Mouse (Mus musculus) hindbrain, embryonic 16.5 days (tissue): ENCODE results near the gene Kcnj3. TPM values are rescaled to one million over a fixed set of nuclear protein-coding genes. Genes with fewer than 3 reads are reported as not detected.
A peak's percentile ranks its signal among the peaks of the same experiment; 100 is the strongest.

Experiments used
- ATAC-seq: fragments of 200-750 bp; cut with Nextera tagmentation; 2 replicates; pipeline ENCODE4 v1.8.0; 2017; ENCODE audit warnings: moderate TSS enrichment, moderate library complexity
- H3K27ac ChIP-seq: fragments of 300-500 bp; sonication (generic); 2 replicates; pipeline ENCODE4 v1.5.1; 2014; ENCODE audit warnings: low read depth, mild to moderate bottlenecking, control low read depth, low read length, moderate library complexity
- H3K27me3 ChIP-seq: fragments of 300-500 bp; sonication (generic); replicated peaks from 2 replicates; pipeline ENCODE4 v1.6.1; 2014; ENCODE audit warnings: low read length; ENCODE audit not compliant: control insufficient read depth, insufficient read depth
- H3K36me3 ChIP-seq: fragments of 300-500 bp; sonication (generic); 2 replicates; pipeline ENCODE4 v1.6.1; 2014; ENCODE audit warnings: mild to moderate bottlenecking, low read length, moderate library complexity, mixed read lengths; ENCODE audit not compliant: control insufficient read depth, insufficient read depth
- H3K4me1 ChIP-seq: fragments of 300-500 bp; sonication (generic); 2 replicates; pipeline ENCODE4 v1.6.1; 2014; ENCODE audit warnings: low read depth, low read length; ENCODE audit not compliant: control insufficient read depth, insufficient read depth
- H3K4me2 ChIP-seq: fragments of 300-500 bp; sonication (generic); 2 replicates; pipeline ENCODE4 v1.6.1; 2014; ENCODE audit warnings: mild to moderate bottlenecking, low read length, control low read depth, moderate library complexity
- H3K4me3 ChIP-seq: fragments of 300-500 bp; sonication (generic); 2 replicates; pipeline ENCODE4 v1.5.1; 2014; ENCODE audit warnings: mild to moderate bottlenecking, low read length, control low read depth, moderate library complexity
- H3K9ac ChIP-seq: fragments of 300-500 bp; sonication (generic); 2 replicates; pipeline ENCODE4 v1.6.1; 2014; ENCODE audit warnings: low read depth, mild to moderate bottlenecking, control low read depth, low read length, moderate library complexity
- H3K9me3 ChIP-seq: fragments of 300-500 bp; sonication (generic); 2 replicates; pipeline ENCODE4 v1.6.1; 2014; ENCODE audit warnings: mild to moderate bottlenecking, low read length, moderate library complexity; ENCODE audit not compliant: control insufficient read depth
- WGBS: fragments of 180-500 bp; shearing (Covaris S2); extraction: QIAGEN DNeasy Blood & Tissue Kit; methylation state at CpG from one replicate; pipeline ENCODE4 v1.1.7; 2014; 5-methylcytosine and 5-hydroxymethylcytosine counted together
- polyA plus RNA-seq: library from polyadenylated mRNA; unstranded; fragments of >200 nt; fragmentation: Nextera tagmentation; extraction: Ambion mirVana; gene quantifications from 2 replicates; pipeline ENCODE4 v1.2.1, GENCODE M21; 2015

The Kcnj3 gene
- polyA plus RNA-seq, 1 experiment from 2014 or later, result 6.8 TPM

GRCm38 (mm10) chr2:55569291-55569690 is 133.5 kb downstream of the Kcnj3 start:
- Histone ChIP-seq H3K9ac (no peak overlapping the region), H3K4me2 (no peak overlapping the region), H3K9me3 (no peaks in the 10 kb centered on the region), H3K4me3 (no peak overlapping the region), H3K4me1 (no peaks in the 10 kb centered on the region), H3K27me3 (no peaks in the 10 kb centered on the region), H3K27ac (no peak overlapping the region), H3K36me3 (no peaks in the 10 kb centered on the region)
- ATAC-seq, result no peak
- WGBS, result 90% methylated on average over 7 of the region's 7 CpGs

- H3K27ac ChIP-seq, result no peak overlapping the region
- H3K4me3 ChIP-seq, result no peak overlapping the region
- no peaks in the 10 kb centered on the region for H3K4me1 ChIP-seq
- no peak overlapping the region for H3K9ac ChIP-seq
- 64% methylated on average over 3 of the region's 3 CpGs for WGBS
- no peaks in the 10 kb centered on the region for H3K9me3 ChIP-seq
- no peaks in the 10 kb centered on the region for H3K36me3 ChIP-seq
- H3K4me2 ChIP-seq, result no peak overlapping the region
- ATAC-seq, result no peak
- no peaks in the 10 kb centered on the region for H3K27me3 ChIP-seq
Measured at GRCm38 (mm10) chr2:55571425-55571824, 135.7 kb downstream of the Kcnj3 start.

- H3K9ac ChIP-seq, result no peak overlapping the region
- H3K4me2 ChIP-seq, result no peak overlapping the region
- H3K9me3 ChIP-seq, result no peaks in the 10 kb centered on the region
- ATAC-seq, result peak; percentile 37; the same call in 1 of the 2 replicates
- no peaks in the 10 kb centered on the region for H3K27me3 ChIP-seq
- H3K27ac ChIP-seq, result no peak overlapping the region
- 45% methylated on average over 2 of the region's 2 CpGs for WGBS
- no peaks in the 10 kb centered on the region for H3K36me3 ChIP-seq
- no peaks in the 10 kb centered on the region for H3K4me1 ChIP-seq
- H3K4me3 ChIP-seq, result no peak overlapping the region
Measured at GRCm38 (mm10) chr2:55580286-55580685, 144.5 kb downstream of the Kcnj3 start.

- Histone ChIP-seq H3K27ac (no peak overlapping the region), H3K4me3 (no peak overlapping the region), H3K4me1 (no peaks in the 10 kb centered on the region), H3K27me3 (no peaks in the 10 kb centered on the region), H3K9ac (no peak overlapping the region), H3K9me3 (no peaks in the 10 kb centered on the region), H3K4me2 (no peak overlapping the region), H3K36me3 (no peaks in the 10 kb centered on the region)
- no peak for ATAC-seq
- 56% methylated on average over 3 of the region's 3 CpGs for WGBS
Measured at GRCm38 (mm10) chr2:55591226-55591988, 155.6 kb downstream of the Kcnj3 start.
